Mouse (Mus musculus) MN1 (cell line): ENCODE results near the gene Pgm5.
"Not testable (repeated sequence)": the region's sequence is repeated elsewhere in the genome, so short reads cannot be mapped to it uniquely, and the experiment has no call there.

Experiments
- DNase-seq: peaks from one replicate; pipeline ENCODE4 v3.0.0-alpha.2; 2016; ENCODE audit warnings: low spot score

Gene Pgm5

GRCm38 (mm10) chr19:24861612-24862451 is at the start of gene Pgm5:
Gene Pgm5, minus strand, starts transcription at chr19:24861855.
- DNase-seq, result no peak

- DNase-seq, result no peak
Measured at GRCm38 (mm10) chr19:24908385-24909155, 46.9 kb upstream of the Pgm5 start.

GRCm38 (mm10) chr19:24907655-24908054 is 46.0 kb upstream of the Pgm5 start:
- no peak for DNase-seq

GRCm38 (mm10) chr19:24902821-24903220 is 41.2 kb upstream of the Pgm5 start:
- DNase-seq, result no peak

GRCm38 (mm10) chr19:24902256-24902655 is 40.6 kb upstream of the Pgm5 start:
- no peak for DNase-seq

GRCm38 (mm10) chr19:24901666-24902065 is 40.0 kb upstream of the Pgm5 start:
- DNase-seq, result no peak

- no peak for DNase-seq
Measured at GRCm38 (mm10) chr19:24900581-24901220, 39.0 kb upstream of the Pgm5 start, which contains the start of gene Foxd4. Gene Foxd4, minus strand, starts transcription at chr19:24901197.

- DNase-seq, result no peak
Measured at GRCm38 (mm10) chr19:24899578-24900544, 38.2 kb upstream of the Pgm5 start.

- DNase-seq, result no peak
Measured at GRCm38 (mm10) chr19:24898737-24899577, 37.3 kb upstream of the Pgm5 start.

GRCm38 (mm10) chr19:24897896-24898736 is 36.5 kb upstream of the Pgm5 start:
- no peak for DNase-seq

GRCm38 (mm10) chr19:24897006-24897895 is 35.6 kb upstream of the Pgm5 start:
- no peak for DNase-seq

GRCm38 (mm10) chr19:24896536-24896935 is 34.9 kb upstream of the Pgm5 start:
- DNase-seq, result no peak

GRCm38 (mm10) chr19:24886888-24887287 is 25.2 kb upstream of the Pgm5 start:
- no peak for DNase-seq

GRCm38 (mm10) chr19:24885504-24885903 is 23.8 kb upstream of the Pgm5 start:
- peak; percentile 29 for DNase-seq

- DNase-seq, result no peak
Measured at GRCm38 (mm10) chr19:24881237-24881636, 19.6 kb upstream of the Pgm5 start.

- DNase-seq, result not testable (repeated sequence)
Measured at GRCm38 (mm10) chr19:24875129-24875870, 13.6 kb upstream of the Pgm5 start, which contains the start of gene Gm10053. Gene Gm10053, plus strand, starts transcription at chr19:24875686.

GRCm38 (mm10) chr19:24873873-24874272 is 12.2 kb upstream of the Pgm5 start:
- DNase-seq, result no peak
